Mouse (Mus musculus) CD4-positive helper T cell, adult 2 months (primary cell): ENCODE measurements at regions not wholly inside any gene's neighbourhood (a gene's known extent, or its start where the extent isn't known, plus 50 kb on each side); places are given as distances from the start of the nearest gene placed in this dataset.

Experiments
- DNase-seq: peaks from one replicate; pipeline ENCODE4 v3.0.0-alpha.2; 2012; ENCODE audit warnings: low read depth, missing footprints, low spot score

DNA sequence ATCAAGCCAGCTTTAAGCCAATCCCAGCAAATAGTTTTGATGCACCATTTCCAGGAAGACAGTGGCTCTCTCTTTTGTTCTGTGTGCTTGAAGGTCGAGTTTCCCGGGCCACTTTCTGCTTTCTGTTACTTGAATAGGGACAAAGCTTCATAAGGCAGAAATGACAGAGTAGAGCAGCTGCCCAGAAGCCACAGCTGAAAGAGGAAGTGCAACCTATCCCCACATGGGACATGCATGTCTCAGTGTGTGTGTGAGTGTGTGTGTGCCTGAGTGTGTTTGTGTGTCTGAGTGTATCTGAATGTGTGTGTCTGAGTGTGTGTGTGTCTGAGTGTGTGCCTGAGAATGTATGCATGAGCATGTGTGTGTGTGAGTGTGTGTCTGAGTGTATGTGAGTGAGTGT, 120.2 kb upstream of the Rreb1 start:
- DNase-seq: peak; percentile 36

DNA sequence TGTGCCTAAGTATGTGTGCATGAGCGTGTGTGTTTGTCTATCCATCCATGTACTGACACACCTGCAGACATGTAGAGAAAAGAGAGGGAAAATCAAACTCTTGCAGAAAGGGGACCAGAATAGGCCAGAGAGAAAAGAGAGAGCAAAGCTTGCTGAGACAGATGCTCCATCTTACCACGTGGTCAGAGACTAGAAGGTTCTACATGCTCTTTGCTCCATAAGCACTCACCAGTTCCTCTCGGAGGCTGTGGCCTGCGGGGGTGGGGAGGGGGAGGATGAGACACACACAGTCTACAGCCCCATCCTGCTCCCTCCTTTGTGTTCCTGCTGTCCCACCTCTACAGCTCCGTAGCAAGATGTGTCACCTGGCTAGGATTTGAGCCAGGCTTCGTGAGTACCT, 119.7 kb upstream of the Rreb1 start:
- DNase-seq: no peak

DNA sequence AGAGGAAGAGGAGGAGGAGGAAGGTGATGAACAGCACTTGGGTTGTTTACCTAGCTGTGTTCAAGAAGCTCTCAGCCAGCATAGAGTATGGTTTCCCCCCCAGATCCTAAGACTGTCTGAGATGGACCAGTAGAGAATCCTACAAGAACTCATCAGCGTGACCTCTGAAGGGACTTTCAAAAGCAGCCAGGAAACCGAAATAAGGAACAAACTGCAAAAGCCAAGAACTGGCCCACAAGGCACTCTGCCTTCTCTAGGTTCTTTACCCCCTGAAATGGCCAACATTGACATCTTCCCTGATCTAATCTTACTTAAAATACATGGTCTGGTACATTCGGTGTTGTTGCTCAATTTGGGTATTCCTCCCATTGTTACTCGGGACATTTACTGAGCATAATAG, 118.1 kb upstream of the Rreb1 start:
- DNase-seq: no peak

DNA sequence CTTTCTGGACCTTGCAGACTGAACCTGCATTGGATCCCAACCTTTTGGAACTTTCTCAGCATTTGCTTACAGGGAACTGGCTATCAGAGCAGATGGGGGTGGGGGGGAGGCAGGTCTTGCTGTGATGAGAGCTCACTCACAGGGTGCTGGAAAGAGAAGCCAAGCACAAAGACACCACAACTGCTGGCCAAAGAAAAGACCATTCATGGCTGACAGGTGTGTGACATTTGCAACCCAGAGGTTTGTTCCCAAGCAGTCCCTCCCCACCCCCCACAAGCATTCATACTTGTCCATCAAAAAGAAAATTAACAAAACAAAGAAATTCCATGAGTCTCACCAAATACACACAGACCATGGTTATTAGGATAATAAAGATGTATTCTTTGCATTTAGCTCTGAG, 117.5 kb upstream of the Rreb1 start:
- no peak for DNase-seq

DNA sequence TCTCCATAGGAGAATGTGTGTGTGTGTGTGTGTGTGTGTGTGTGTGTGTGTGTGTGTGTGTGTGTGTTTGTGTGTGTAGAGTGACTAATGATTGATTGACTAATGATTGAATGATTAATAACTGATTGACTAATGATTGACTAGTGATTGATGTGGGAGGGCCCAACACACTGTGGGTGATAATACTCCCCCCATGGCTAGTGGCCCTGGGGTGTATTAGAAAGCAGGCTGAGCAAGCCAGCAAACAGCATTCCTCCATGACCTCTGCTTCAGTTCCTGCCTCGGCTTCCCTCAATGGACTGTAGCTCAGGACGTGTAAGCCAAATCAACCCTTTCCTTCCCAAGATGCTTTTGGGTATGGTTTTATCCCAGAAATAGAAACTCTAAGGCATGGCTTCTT, 114.1 kb upstream of the Rreb1 start:
- DNase-seq: no peak

DNA sequence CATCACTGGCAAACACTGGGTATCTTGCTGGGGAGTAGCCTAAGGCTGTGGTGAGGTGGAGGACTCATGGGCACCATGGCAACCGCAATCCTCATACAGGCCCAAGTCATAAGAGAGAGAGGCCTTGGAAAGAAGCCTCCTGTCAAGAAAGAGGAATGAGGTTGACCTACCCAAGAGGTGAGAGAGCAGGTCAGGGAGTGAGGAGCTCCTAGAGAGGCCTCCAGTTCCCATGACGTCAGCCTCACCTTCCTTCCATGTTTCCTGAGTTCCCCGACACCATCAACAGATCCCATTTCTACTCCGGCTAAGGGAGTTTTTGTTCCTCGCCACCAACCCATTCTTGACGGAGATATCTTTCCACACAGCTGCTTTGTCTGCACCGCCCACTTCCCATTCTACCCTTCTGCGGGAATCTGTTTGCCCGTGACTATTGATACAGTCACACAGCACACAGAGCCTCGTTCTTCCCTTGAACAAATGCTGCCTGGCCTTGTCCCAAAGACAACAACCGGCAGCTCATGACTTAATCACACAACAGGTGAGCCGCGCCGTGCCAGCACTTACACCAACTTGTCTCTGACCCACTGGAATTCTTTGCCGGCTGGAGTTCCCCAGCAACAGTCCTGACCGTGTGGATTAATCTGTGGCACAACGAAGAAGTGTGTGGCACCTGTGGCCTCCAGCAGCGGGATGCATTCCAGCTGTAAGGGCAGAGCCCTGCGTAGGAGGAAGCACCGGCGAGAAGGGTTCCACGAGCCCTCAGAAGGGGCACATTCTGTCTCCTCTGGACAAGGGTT, 111.8 kb upstream of the Rreb1 start:
- DNase-seq: no peak

DNA sequence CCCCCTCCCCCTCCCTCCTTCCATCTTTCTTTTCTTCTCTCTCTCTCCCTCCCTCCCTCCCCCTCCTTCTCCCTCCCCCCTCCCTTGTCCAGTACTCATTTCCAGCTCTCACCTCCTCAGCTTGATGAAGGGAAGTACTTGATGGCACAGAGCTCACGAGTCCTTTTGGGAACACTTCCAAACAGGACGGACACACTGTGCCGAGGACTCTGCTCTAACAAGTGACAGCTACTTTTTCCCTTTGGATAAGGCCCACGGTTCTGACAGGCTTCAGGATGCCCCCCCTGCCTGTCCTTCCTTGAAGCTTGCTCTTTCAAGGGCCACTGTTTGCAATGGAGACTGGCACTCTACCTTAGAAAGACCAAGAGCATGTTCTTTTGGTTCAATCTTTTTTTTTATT, 110.8 kb upstream of the Rreb1 start:
- DNase-seq: no peak

DNA sequence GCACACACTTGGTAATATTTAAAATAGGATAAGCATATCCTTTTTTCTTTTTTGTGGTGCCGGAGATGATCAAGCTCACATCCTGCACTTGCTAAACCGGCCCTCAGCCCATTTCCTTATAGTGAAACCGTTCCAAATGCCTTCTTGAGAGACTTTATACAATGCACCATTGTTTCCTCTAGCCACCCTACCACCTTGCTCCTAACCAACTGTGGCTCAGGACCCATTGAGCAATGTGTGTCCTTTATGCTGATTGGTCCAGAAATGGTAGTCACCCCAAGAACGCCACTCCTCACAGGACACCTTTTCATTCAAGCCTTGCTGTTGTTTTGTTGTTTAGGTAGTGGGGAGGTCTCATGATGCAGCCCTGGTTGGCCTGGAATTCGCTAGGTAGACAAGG, 110.3 kb upstream of the Rreb1 start:
- no peak for DNase-seq

DNA sequence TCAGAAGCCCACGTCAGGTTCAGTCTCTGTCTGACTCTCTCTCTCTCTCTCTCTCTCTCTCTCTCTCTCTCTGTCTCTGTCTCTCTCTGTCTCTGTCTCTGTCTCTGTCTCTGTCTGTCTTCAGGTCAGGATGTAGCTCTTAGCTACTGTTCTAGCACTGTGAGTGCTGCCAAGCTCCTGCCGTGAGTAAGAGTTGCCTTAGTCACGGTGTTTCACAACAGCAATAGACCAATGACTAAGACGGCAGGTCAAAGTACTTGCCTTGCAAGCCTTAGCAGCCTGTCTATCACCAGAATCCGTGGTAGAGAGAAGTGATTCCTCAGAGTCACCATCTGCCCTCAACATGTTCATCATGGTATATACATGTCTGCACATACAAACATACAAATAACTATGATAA, 107.1 kb upstream of the Rreb1 start:
- no peak for DNase-seq

DNA sequence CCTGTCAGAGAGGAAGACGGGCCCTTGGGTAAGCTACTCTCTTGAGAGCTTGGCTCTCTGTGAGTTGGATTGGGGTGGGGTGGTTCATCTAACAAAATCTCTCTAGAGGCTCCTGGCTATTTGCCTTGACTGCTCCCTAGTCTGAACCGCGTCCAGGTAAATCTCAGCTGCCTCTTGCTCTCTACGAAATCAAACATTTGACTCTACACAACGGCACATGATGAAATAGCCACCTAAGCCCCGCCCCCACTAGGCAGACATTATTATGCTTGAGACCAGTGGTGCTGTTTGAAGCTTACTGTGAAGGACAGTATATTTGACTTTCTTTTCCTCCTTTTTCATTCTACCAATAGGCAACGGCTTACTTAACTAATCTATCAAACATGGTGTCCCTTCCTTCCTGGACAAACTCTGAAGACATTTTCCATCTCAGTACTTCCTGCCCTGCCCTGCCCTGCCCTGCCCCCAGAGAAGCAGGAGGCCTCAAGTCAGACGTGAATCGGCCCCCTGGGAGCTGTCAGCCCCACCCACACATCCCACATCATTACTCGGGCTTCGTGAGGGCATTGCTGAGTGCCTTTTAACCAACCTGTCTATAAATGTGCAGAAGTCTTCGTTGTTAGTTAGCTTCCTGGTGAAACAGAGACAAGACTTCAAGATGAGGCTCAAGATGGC, 103.4 kb upstream of the Rreb1 start:
- DNase-seq: peak; percentile 15

DNA sequence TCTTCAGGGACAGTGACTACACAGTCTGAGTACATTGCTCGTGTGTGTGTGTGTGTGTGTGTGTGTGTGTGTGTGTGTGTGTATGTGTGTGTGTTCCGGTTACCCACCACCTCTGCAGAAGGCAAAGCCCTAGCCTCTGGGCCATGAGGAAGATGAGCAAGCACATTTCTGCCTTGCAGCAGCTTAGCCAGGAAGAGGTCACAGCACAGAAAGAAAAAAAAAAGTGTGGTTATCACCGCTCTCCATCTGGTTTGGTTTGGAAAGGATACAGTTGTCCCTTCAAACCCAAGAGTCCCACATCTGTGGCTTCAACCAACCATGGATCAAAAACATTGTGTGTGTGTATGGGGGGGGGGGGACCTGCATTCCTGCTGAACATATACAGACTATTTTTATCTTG, 102.5 kb upstream of the Rreb1 start:
- no peak for DNase-seq

DNA sequence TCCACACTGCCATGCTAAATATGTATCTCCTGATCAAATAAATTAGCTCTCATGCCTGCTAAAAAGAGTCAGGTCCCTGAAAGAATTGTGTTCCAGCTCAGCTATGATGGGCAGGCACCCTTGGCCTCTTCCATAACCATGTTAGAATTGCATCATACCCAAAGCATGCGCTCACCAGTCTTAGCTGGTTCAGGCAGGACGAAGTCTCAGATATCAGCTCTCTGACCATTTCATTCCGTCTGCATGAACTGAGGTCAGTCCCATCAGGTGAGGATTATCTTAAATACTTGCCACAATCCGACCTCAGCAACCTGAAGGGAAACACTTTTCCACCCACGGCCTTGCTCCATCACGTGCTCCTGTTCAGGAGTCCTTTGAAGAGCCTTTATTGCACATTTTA, 101.3 kb upstream of the Rreb1 start:
- DNase-seq: no peak

DNA sequence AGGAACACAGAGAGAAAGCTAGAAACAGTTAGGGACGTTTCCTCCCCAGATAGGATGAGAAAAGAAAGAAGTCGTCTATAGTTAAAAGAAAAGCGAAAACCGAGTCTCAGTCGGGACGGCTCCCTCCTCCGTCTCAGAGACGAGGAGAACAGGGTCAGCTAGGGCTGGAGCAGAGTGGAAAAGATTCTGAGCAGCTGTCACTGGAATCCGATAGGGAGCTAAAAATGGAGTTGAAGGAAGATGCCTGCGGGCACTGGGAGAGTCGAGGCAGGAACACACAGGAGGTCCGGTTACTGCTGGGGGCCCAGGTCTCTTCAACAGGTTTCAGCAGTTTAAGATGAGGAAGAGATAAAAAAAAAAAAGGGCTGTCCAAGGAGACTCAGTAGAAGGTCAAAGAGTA, 99.9 kb upstream of the Rreb1 start:
- DNase-seq: no peak

DNA sequence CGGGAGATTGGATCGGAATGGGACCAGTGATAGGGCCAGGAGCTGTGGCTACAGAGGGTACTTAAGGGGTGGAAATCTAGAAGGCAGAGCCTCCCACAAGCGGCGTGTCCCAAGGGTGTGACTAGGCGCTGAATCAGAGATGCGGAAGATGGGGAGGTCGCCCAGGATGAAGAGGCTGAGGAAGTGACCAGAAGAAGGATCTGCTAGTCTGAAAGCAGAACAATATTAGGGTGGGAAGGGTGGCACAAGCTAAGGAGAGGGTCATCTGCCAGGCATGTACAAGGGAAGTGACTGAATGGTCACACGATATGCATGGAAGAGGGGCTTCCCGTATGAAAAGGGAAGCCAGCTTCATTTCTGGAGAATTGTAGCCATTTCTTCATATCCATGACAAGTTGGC, 99.4 kb upstream of the Rreb1 start:
- DNase-seq: no peak

DNA sequence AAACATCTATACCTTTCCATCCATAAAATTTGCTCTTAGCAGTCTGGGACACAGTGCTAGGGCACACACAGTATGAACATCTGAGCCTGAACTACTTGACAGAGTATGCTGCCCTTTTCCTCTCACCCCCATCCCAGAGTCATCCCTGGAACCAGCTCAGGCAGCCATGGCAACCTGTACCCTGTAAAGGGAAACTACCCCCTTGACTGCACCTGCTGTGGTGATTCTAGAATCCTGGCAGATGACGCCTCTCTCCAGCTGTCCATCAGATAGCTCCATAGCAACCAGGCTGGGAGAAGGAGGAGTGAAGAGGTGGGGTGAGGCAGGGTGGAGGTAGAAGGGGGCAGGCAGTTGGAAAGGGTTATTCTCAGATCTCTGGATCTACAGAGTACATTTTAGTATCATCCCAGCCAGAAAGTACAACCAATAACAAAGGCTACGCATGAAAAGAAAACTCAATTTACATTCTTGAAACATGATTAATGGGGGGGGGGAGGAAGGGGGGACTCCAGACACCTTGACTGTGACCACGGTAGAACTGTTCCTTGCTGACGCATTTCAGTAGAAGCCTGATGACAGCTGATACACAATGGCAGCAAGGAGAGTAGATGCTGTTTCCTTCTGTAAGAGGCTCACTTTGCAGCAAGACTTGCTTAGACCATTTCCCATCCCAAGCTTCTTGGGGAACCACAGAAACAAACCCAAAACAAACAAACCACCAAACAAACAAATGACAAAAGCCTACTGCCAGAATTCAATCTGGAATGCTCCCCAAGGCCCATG, 97.2 kb upstream of the Rreb1 start:
- DNase-seq: no peak

DNA sequence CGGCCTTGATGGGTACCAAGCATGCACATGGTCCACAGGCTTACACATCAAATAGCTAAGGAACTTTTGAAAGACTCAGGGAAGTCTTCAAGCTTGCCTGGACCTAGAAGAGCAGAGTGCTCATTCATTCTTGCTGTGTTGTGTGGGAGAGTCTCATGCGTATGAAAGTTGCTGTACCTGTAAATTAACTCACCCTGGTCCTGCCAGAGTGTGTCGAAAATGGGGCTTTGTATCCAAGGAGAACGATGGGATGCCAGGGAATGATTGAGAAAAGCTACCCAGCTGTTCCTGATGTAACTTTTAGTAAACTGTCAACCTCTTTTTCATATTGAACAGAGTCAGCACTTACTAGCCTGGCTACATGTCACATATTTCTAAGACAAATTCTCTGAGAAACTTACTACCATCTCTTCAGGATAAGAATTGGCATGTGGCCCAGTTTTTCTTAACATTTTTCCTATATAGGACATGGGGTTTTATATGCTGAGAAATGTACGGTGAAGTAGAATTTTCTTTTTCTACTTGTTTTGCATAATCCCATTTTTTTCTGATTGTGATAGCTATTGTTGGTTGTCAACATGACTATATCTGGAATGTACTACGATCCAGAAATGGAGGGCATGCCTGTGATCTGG, 95.0 kb upstream of the Rreb1 start:
- DNase-seq: no peak

DNA sequence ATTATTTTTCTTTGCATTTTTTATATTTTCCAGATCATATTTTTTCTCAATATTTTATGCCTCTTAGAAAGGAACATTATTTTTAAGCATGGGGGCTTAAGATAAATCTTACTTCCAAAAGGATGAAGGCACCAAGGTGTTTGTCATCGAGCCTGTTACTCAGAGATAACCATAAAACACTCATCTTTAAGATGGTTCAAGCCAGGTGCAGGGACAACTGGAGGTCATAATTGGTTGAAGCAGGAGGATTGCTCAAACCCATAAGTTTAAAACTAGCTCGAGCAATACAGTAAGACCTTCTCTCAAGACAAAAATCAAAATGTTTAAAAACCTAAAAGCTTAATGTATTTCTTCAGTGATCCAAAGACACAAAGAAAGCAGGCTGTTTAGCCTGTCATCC, 92.6 kb upstream of the Rreb1 start:
- no peak for DNase-seq

DNA sequence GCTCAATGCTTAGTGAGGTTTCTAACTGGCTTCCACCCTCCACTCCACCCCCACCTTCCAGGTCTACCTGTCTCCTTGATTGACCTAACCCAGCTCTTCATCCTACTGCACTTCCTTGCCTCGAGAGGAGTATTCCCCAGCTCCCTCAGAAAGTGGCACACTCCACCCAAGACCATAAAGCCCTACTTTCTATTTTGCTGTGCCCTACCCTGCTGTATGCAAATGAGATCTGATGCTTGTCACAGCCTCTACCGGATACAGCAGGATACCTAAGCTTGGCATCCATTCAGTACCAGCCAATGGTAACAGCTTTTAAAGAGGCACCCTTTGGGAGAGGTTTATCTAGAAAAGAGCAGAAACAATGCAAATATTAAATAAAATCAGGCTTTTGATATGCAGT, 92.1 kb upstream of the Rreb1 start:
- no peak for DNase-seq

DNA sequence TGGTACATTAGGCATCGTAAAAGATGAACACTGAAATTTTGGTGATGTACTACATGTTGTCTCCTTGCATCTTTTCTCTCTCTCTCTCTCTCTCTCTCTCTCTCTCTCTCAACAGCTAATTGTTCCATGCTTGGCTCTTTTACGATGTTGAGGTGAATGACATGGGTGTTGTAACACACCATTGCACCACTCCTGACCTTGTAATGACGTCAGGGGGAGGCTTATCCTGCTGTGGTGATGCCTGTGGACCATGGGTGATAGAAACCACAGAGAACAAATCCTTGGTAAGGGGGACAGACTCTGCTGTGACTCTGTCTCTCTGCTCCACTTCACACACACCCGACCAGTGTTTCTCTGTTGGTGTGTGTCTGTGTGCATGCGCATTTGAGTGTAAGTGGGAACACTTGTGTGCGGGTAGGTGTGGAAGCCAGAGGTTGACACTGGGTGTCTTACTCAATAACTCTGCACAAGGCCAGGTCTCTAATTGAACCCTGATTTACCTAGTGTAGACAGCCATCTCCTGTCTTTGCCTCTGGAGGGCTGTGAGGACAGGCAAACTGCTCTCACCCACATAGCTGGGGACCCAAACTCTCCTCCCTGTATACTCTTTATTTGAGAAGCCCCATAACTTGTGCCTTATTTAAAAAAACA, 88.9 kb upstream of the Rreb1 start:
- DNase-seq: no peak

DNA sequence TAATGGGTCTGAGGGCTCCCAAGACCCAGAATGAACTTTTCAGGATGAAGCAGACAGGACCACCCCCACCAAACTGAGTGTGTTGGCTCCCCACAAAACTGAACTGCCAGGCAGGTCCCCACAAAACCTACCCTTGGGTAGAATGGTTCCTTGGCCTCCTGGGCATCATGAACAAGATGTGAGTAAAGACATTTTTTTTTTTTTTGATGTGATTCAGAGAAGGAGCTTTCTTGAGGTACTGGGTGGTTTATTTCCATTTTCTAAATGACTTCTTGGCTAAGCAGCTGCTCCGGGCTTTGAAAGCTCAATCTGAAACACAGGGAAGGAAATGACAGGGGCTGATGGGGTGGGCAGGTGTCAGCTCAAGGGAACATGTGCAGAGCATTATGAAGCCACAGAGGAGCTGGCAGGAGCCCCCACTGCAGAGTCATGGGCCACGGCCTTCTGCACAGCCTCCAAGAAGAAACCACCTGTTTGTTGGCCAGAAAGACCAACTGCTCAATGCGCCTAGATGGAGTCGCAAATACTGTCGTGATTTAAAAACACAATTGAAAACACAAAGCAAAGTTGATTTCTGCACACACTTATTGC, 86.2 kb upstream of the Rreb1 start:
- DNase-seq: no peak

DNA sequence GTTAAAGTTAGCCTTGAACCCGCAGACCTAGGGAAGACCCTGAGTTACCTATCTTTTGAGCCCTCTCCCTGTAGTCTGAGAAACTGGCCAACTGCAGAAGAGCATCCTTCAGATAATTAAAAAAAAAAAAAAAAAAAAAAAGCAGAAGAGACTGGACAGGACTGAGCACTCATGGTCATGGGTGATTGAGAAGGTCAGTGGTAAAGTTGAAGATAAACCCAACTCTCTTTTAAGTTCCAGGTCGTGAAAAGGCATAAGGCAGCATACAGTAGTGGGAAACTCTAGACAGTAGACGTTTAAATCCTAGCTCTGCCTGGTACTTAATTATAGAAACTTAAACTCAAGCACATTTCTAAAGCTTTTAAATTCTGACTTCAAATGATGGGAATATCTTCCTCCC, 84.6 kb upstream of the Rreb1 start:
- DNase-seq: no peak
